Mouse (Mus musculus) cerebellum, adult 2 months (tissue): Measurements from ENCODE around the gene Chrm1.

ENCODE experiments used
- CTCF ChIP-seq: fragments of 200-500 bp; IDR thresholded peaks from 2 replicates; pipeline ENCODE4 v1.5.1; 2011; ENCODE audit warnings: low read depth, mild to moderate bottlenecking, control low read depth, low read length, moderate library complexity, borderline replicate concordance; ENCODE audit not compliant: insufficient read depth
- POLR2A ChIP-seq: fragments of 200-500 bp; IDR thresholded peaks from 2 replicates; pipeline ENCODE4 v1.6.1; 2011; ENCODE audit warnings: low read length, control low read depth, borderline replicate concordance; ENCODE audit not compliant: insufficient read depth

- TF ChIP-seq CTCF, result no peak
- no peak for TF ChIP-seq POLR2A
These were observed 47.3 kb upstream of the Chrm1 start for GRCm38 (mm10) chr19:8616314-8616713.
